Mouse (Mus musculus): Measurements from ENCODE around the gene Ap5b1.

The Ap5b1 gene

DNA sequence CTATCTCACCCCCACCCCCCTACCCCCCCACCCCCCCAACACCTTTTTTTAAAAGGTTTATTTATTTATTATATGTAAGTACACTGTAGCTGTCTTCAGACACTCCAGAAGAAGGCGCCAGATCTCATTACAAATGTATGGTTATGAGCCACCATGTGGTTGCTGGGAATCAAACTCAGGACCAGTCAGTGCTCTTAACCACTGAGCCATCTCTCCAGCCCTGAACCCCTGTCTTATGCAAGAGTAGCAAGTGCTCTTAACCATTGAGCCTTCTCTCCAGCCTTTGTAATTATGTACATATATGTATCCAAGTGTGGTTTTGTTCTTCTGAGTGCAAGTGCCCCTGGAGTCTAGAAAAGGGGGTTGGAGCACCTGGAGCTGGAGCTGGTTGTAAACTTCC, 44.1 kb downstream of the Ap5b1 start:
- DNase-seq, result no peak

DNA sequence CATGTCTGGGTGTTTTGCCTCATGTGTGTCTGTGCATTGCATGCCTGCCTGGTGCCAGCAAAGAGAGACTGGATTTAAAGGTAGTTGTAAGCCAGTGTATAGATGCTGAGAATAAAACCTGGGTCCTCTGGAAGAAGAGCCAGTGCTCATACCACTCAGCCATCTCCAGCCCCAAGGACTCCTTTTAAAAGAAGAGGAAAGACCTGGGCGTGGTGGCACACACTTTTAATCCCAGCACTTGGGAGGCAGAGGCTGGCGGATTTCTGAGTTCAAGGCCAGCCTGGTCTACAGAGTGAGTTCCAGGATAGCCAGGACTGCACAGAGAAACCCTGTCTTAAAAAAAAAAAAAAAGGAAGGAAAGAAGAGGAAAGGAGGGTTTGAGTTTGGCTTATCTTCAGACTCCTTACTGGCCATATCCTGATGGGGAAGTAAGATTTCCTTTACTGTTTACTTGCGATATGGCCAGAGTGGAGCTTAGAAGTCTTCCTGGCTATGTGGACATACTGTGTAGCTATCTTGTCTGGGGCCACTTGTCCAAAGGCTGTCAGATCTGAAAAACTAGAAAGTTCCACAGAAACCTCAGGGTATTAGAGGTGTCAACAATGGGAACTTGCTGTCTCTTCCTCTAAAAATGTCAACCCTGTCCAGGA, 45.1 kb downstream of the Ap5b1 start:
- DNase-seq, result no peak

DNA sequence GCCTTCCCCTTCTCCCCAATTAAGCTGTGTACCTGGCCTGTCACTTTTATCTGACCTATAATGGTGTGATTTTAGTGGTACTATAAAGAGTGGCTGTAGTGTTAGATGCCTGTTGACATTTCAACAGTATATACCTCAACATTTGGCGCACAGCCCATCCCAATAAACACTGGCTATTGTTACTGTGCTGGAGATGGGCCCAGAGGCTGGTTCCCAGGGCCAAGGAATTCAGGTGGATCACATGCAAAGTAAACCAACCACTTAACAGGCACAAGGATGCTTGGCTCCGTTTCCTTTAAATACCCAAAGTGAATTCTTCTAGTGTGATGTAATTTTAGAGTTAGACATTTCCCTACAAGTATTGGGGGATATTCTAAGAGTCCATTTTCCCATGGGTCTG, 47.1 kb downstream of the Ap5b1 start:
- DNase-seq, result no peak

DNA sequence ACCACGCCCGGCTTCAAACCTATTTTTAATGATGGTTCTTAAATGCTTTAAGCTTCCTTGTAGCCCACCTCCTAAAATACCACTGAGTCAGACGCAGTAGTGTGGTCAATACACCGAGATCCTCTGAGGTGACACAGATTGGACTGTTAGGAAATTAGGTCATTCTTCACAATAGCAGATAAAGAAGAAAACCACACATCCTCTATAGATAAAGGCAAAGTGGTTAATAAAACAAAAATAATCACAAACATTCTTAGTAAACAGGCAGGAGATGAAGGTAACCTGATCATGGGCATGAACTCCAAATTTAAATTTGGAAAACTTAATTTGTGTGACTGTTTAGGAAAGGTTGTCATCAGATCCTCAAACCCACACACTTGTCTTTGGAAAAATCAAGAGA, 52.2 kb downstream of the Ap5b1 start:
- DNase-seq, result no peak

Data from spleen, adult 18-20 months (tissue).